Mouse (Mus musculus): ENCODE measurements around the gene Gm49601.
A peak's percentile ranks its signal among the peaks of the same experiment; 100 is the strongest.

Gm49601 gene

GRCm38 (mm10) chr16:18629390-18630231, 3.4 kb upstream of the Gm49601 start, which contains the start of gene Sept5:
Gene Sept5, minus strand, starts transcription at chr16:18629954.
- peak; percentile 87 to 95 for DNase-seq

GRCm38 (mm10) chr16:18628948-18629340, 2.7 kb upstream of the Gm49601 start:
- no peak for DNase-seq

DNA sequence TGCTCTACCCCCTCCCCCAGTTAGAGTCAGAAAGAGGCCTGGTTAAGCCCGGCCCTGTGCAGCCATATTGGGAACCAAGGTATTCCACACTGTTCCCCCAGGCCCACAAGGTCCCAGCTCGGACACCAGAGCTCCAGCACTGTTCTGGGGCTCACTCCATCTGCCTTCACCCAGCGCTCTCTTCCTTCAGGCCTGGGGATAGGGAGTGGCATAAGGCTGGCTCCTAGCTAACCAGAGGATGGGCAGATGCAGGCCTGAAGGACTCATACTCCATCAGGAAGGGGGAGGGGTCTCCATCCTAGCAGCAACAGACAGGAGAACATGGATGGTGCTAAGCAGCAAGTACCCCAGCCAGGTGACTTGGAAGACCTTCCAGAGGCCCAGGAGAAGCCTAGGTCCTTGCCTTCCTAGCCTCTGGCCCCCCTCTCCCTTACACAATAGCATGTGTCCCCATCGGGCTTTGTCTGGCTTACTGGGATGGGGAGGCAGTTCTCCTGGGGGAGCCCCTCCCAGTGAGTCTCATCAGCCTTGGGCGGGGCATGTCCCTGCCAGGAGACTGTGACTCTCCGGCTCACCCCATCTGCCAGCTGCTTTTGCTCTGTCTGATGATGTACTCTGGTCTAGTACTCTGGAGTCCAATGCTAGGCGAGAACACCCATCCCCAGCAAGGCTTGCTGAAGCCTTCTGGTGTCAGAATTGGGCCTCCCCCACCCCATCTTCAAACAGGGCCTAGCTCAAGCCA, 2.1 kb upstream of the Gm49601 start:
- peak; percentile 31 to 33 for DNase-seq

GRCm38 (mm10) chr16:18627163-18627562, 936 bp upstream of the Gm49601 start:
- peak in 1 of 2 experiments; percentile 27 for DNase-seq

DNA sequence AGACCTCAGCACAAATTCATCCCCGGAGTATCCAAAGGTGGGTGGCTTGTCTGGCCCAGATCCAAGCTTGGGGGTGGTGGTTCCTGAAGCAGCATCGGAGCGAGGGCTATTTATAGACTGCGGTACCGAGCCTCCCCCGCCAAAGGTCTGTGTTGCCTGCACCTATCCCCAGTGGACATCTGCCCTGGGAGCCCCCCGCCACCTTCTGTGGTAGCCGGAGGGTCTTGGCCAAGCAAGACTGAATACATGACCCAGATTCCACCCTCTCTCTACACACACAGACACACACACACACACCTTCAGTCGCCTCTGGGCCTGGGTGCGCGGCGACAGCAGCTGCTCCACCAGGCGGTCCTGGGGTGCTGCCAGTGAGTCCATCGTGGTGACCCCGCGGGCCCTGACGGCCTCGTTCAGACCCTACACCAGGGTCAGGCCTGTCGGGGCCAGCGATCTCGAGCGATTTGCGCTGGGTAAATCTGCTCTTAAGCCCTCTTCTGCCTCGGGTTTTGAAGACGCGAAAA, 376 bp downstream of the Gm49601 start:
- peak in 1 of 2 experiments; percentile 68 for DNase-seq

DNA sequence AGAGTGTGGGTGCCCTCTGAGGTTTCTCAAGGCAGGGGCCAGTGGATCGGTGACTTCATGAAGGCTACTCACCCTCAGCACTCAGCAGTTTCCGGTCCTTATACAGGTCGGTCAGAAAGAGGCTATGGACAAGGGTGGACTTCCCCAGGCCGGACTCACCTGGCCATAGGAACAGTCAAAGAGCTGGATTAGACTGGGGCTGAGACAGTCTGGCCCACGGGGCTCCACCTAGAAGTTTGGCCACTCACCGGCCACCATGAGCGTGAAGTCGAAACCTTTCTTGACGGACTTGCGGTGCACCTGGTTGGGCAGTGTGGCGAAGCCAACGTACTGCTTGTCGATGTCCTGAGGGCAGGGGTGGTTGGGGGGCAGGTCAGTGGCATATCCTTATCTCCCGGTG, 1.1 kb downstream of the Gm49601 start:
- no peak for DNase-seq

GRCm38 (mm10) chr16:18624641-18625040, 1.6 kb downstream of the Gm49601 start:
- DNase-seq = no peak

DNA sequence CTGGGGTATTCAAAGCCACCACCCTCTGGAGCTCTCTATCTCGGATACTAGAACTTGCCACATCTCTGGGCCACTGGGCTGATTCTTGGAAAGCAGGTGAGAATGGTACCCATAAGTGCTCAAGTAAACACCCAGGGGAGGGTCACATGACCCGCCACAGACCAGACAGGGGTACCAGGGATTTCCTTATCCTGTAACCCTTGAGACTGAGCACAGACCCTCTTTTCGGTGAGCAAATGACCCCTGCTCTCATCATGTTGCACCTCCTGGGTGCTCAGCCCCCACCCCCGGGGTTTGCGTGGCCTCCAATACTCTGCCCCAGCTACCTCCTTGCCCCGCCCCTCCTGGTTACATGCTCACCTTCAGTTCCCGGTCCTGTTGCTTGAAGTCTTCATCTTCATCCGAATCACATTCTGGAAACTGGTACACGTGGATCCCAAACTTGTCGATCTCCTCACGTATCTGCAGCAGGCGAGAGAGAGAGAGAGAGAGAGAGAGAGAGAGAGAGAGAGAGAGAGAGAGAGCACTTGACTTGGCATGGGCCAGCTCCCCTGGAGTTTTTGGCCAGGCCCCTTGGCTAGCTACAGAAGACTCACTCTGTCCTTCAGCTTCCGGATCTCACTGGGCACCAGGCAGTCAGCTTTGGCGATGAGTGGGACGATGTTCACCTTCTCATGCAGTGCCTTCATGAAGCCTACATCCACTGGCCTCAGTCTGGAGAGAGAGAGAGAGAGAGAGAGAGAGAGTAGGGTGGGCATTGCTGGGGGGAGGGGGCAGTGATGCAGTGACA, 2.3 kb downstream of the Gm49601 start:
- DNase-seq = peak; percentile 54 to 76

DNA sequence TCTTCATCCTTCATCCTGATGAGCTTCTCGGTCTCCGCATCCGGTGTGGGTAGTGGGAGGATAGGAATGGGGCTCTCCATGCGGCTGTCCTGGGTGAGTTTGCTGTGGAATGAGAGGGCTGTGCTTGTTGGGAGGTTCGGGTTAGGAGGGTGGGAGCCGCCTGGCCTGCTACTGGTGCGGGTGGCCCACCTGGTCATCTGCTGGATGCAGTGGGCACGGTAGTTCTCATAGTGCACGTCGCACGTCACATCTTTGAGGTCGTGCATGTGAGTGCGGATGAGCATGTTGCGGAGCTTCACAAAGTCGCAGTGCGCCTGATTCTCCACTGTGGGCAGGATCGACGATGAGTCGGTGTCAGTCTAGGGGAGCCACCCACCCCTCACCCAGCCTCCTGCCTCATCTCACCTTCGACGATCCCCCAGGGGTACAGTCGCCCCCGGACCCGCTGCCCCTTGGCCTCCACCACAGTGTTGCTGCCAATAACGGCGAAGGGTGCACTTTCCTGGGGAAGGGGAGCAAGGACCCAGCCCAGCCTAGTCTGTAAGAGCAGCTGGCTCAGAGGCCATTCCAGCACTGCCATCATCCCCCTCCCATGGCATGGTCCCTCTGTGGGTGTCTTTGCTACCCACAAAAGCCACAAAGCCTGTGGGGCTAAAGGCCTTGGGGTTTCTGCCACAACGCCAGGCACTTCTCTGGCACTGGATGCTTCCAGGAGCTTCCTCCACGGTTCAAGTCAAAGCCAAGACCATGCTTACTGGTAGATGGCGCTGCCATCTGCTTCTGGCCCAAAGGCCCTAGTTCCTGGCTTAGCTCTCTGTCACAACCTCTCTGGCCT, 3.1 kb downstream of the Gm49601 start:
- peak in 1 of 2 experiments; percentile 53 for DNase-seq

DNA sequence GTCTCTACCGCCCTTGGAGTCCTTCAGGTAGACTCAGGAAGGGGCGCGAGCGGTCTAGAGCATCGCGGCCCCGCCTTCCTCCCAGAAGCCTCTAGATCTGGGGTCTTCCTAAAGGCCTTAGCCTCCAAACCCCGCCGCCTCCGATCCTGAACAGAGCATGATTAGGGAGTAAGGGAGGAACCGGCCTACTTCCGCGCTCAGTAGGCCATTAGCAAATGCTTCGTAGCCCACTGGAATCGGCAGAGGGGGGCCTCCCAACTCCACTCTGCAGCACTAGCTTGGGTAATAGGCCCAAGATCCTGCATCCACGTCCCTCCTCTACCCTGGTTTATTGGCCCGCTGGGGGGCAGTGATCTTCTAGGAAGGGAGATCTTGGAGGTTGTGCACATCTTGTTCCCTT, 4.2 kb downstream of the Gm49601 start, which contains the start of gene Gp1bb:
TSS of gene Gp1bb (minus strand) at position 385 of the 400 bp plus-strand sequence.
- DNase-seq = peak in 1 of 2 experiments; percentile 14

DNA sequence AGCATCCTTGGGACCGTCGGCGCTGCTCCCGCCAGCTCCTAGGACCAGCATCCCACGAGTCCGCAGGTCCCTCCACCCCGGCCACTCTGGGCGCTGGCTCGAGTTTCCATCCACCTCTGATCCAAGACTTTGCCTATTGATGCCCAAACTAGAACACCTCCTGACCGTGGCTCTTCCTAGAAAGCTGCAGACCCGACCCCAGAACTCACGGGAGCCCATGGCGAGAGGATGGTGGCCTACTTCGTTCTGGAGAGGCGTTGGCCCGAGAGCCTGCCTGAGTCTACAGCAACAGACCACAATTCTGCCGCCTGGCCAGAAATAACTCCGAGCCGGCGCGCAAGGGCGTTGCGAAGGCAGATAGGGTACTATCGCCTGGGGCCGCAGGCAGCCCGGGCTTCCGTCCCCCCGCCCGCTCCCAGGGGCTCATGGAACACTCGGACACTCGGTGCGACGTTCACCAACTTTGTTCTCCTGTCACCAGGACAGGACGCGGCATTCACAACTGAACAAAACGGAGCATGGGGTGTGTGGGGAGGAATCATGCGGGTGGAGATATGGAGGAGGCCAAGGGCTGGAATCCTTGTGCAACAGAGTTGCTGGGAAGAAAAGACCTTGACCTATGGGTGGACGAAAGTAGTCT, 4.7 kb downstream of the Gm49601 start:
- DNase-seq = peak; percentile 32 to 44

GRCm38 (mm10) chr16:18620601-18621361, 5.4 kb downstream of the Gm49601 start:
- peak; percentile 68 to 79 for DNase-seq

GRCm38 (mm10) chr16:18620201-18620600, 6.0 kb downstream of the Gm49601 start:
- no peak for DNase-seq

DNA sequence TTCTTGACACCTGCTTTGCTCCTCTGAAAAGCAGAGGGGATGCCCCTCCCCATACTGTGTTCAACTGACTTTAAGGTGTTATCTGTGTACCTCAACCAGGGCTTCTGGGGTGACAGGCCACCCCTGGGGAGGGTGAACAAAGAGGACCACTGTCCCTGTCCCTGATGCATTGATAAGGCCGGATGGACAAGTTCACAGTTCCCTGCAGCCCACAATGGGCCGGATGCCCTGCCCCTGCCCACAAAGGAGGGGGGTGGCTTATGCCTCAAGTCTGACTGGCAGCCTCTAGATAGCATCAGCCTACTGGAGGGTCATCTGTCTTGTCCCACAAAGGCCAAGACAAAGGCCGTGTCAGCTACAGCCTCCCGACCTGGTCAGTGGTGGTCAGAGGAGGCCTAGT, 7.1 kb downstream of the Gm49601 start:
- DNase-seq = no peak

DNA sequence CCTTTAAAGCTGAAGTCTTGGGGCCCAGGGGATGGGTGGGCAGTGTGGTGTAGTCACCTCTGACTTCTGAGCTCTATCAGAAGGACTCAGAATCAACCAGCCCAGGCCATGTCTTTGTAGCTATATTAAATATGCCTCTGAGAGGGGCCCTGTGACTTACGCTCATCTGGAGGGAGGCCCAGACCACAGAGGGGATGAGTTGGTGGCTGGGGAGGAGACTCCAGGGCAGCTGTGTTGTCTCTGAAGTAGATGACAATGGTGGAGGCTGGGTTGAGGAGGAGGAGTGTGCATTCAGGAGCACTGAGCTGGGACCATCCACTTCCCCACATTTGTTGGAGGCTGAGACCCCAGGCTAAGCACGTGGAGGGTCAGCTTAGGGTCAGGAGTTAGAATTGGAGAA, 7.9 kb downstream of the Gm49601 start:
- DNase-seq = no peak

DNA sequence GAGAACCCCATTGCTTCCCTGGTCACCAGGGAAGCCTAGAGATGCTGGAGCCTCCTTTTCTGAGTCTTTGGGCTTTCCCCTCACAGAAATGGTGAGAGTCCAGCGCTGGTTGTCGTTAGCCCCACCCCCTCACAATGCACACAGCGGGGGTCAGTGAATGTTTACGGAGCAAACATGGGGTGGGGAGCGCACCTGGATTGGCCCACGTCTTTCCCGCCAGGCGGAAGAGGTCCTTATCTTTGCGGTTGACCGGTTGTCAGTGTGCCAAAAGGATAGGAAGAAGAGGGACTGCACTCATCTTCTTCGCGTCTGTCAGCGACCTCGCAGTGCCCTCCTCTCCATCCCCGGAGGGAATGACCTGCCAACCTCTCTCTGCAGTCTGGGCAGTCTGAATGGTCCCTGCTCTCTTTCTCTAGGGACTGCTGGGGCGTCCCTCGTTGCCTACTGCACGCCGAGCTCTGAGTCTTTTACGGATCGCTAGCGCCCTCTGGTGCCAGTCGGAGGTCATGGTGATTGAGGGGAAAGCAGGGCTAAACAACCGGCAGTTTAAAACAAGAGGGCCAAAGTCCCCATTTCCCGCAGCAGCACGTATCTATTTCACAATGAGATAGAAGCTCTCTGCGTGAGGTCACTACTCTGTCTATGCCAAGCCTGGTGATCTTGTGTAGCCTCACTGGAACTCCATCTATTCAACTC, 8.7 kb downstream of the Gm49601 start:
- peak; percentile 94 to 95 for DNase-seq

- DNase-seq = no peak
Observed at GRCm38 (mm10) chr16:18613301-18613700, 12.9 kb downstream of the Gm49601 start.

- no peak for DNase-seq
Observed at GRCm38 (mm10) chr16:18611752-18612151, 14.5 kb downstream of the Gm49601 start.

GRCm38 (mm10) chr16:18609099-18609498, 17.1 kb downstream of the Gm49601 start:
- no peak for DNase-seq

GRCm38 (mm10) chr16:18608226-18608625, 18.0 kb downstream of the Gm49601 start:
- DNase-seq = no peak

All from cerebellum, postnatal 25 days (tissue).